Mouse (Mus musculus) regulatory T cell (primary cell): ENCODE results near the gene Wasl.

Source experiments
- in situ Hi-C: fragments of 300-600 bp; cut with MboI, MseI; formaldehyde crosslinking; loops from one replicate; pipeline ENCODE4 v1.15.1; 2025; ENCODE audit warnings: high pct_unique_total_duplicates

Wasl gene

GRCm38 (mm10) chr6:24645346-24646053 lies 19.3 kb downstream of the Wasl start:
- in situ Hi-C loops: no loop called here

GRCm38 (mm10) chr6:24642960-24643359 lies 21.8 kb downstream of the Wasl start:
- in situ Hi-C loops: no loop called here

GRCm38 (mm10) chr6:24642161-24642560 lies 22.6 kb downstream of the Wasl start:
- in situ Hi-C loops: no loop called here

GRCm38 (mm10) chr6:24641286-24641685 lies 23.5 kb downstream of the Wasl start:
- in situ Hi-C loops: no loop called here

- in situ Hi-C loops: no loop called here
Observed at GRCm38 (mm10) chr6:24635814-24636213, 29.0 kb downstream of the Wasl start.

- in situ Hi-C loops: no loop called here
Observed at GRCm38 (mm10) chr6:24634065-24634464, 30.7 kb downstream of the Wasl start.

GRCm38 (mm10) chr6:24632061-24632460 lies 32.7 kb downstream of the Wasl start:
- in situ Hi-C loops: no loop called here

GRCm38 (mm10) chr6:24628499-24628898 lies 36.3 kb downstream of the Wasl start:
- in situ Hi-C loops: no loop called here

- in situ Hi-C loops: no loop called here
Observed at GRCm38 (mm10) chr6:24627586-24628030, 37.2 kb downstream of the Wasl start.

GRCm38 (mm10) chr6:24622098-24622497 lies 42.7 kb downstream of the Wasl start:
- in situ Hi-C loops: no loop called here

- in situ Hi-C loops: no loop called here
Observed at GRCm38 (mm10) chr6:24620936-24621335, 43.9 kb downstream of the Wasl start.

- in situ Hi-C loops: no loop called here
Observed at GRCm38 (mm10) chr6:24619285-24620045, 45.3 kb downstream of the Wasl start.

GRCm38 (mm10) chr6:24616746-24617145 lies 48.1 kb downstream of the Wasl start:
- in situ Hi-C loops: no loop called here

- in situ Hi-C loops: no loop called here
Observed at GRCm38 (mm10) chr6:24613918-24614317, 50.9 kb downstream of the Wasl start.

GRCm38 (mm10) chr6:24613346-24613745 lies 51.5 kb downstream of the Wasl start:
- in situ Hi-C loops: no loop called here

- in situ Hi-C loops: no loop called here
Observed at GRCm38 (mm10) chr6:24612074-24612755, 52.6 kb downstream of the Wasl start.

GRCm38 (mm10) chr6:24610358-24610757 lies 54.5 kb downstream of the Wasl start:
- in situ Hi-C loops: no loop called here

- in situ Hi-C loops: loop anchor here (5.0 kb wide), 1 partner anchor 72 kb away; no protein-coding TSS in a partner anchor
Observed at GRCm38 (mm10) chr6:24609531-24609930, 55.3 kb downstream of the Wasl start.

- in situ Hi-C loops: loop anchor here (5.0 kb wide), 1 partner anchor 71 kb away; no protein-coding TSS in a partner anchor
Observed at GRCm38 (mm10) chr6:24608682-24609081, 56.1 kb downstream of the Wasl start.

GRCm38 (mm10) chr6:24608129-24608528 lies 56.7 kb downstream of the Wasl start:
- in situ Hi-C loops: loop anchor here (5.0 kb wide), 1 partner anchor 71 kb away; no protein-coding TSS in a partner anchor

- in situ Hi-C loops: loop anchor here (5.0 kb wide), 1 partner anchor 70 kb away; no protein-coding TSS in a partner anchor
Observed at GRCm38 (mm10) chr6:24607531-24607930, 57.3 kb downstream of the Wasl start.

- in situ Hi-C loops: loop anchor here (5.0 kb wide), 1 partner anchor 69 kb away; no protein-coding TSS in a partner anchor
Observed at GRCm38 (mm10) chr6:24606512-24606911, 58.3 kb downstream of the Wasl start.
